Mouse (Mus musculus) small intestine, adult 2 months (tissue): Measurements from ENCODE around the gene Cmtm6.

Experiments
- CTCF ChIP-seq: fragments of 200-500 bp; IDR thresholded peaks from 2 replicates; pipeline ENCODE4 v1.5.1; 2012; ENCODE audit warnings: low read depth, mild to moderate bottlenecking, control low read depth, inconsistent platforms, low read length, moderate library complexity, mixed read lengths; ENCODE audit not compliant: insufficient replicate concordance, insufficient read length; ENCODE audit errors: extremely low read depth
- POLR2A ChIP-seq: fragments of 200-500 bp; IDR thresholded peaks from 2 replicates; pipeline ENCODE4 v1.6.1; 2012; ENCODE audit warnings: low read depth, mild to moderate bottlenecking, control low read depth, inconsistent platforms, low read length, moderate library complexity

GRCm38 (mm10) chr9:114752311-114752710, 21.4 kb downstream of the Cmtm6 start:
- no peak for TF ChIP-seq CTCF
- no peak for TF ChIP-seq POLR2A
